Mouse (Mus musculus) MEL (cell line): ENCODE data around the gene Sh3rf1. TPM values are rescaled to one million over a fixed set of nuclear protein-coding genes. Genes with fewer than 3 reads are reported as not detected.

Experiments used
- DNase-seq: peaks from one replicate; pipeline ENCODE4 v3.0.0; 2011; ENCODE audit warnings: low read depth, low spot score
- H3K27ac ChIP-seq: 2 replicates; pipeline ENCODE4 v1.5.1; 2012; ENCODE audit warnings: low read depth, mild to moderate bottlenecking, control low read depth, low read length, moderate library complexity; ENCODE audit not compliant: control insufficient read depth
- H3K27me3 ChIP-seq, 2 experiments: fragments of 150-350 bp in 1 of 2; sonication (generic) in 1 of 2; 2 replicates each; pipeline ENCODE4 v1.6.1; 2012; ENCODE audit warnings: low read length in 2 of 2, mild to moderate bottlenecking in 2 of 2, improper control_type of control experiment in 1 of 2, moderate library complexity in 1 of 2; ENCODE audit not compliant: insufficient read depth in 2 of 2, control insufficient read depth in 1 of 2
- H3K36me3 ChIP-seq, 2 experiments: 2 replicates each; pipeline ENCODE4 v1.6.1; 2012 to 2014; ENCODE audit warnings: low read length in 2 of 2, improper control_type of control experiment in 1 of 2, inconsistent platforms in 1 of 2, mild to moderate bottlenecking in 1 of 2; ENCODE audit not compliant: insufficient read depth in 2 of 2, control insufficient read depth in 1 of 2
- H3K4me1 ChIP-seq, 2 experiments: fragments of 150-350 bp in 1 of 2; sonication (generic) in 1 of 2; 2 replicates each; pipeline ENCODE4 v1.6.1; 2012; ENCODE audit warnings: low read length in 2 of 2, improper control_type of control experiment in 1 of 2, mild to moderate bottlenecking in 1 of 2; ENCODE audit not compliant: insufficient read depth in 2 of 2, control insufficient read depth in 1 of 2
- H3K4me3 ChIP-seq, 2 experiments: fragments of 150-350 bp in 1 of 2; sonication (generic) in 1 of 2; 2 replicates each; pipeline ENCODE4 v1.5.1; 2012; ENCODE audit warnings: low read depth in 2 of 2, low read length in 2 of 2, mild to moderate bottlenecking in 2 of 2, moderate library complexity in 2 of 2, control low read depth in 1 of 2, improper control_type of control experiment in 1 of 2; ENCODE audit not compliant: control insufficient read depth in 1 of 2, insufficient read depth in 1 of 2
- H3K79me2 ChIP-seq: 2 replicates; pipeline ENCODE4 v1.6.1; 2012; ENCODE audit warnings: mild to moderate bottlenecking, low read length, moderate library complexity; ENCODE audit not compliant: control insufficient read depth, poor library complexity, insufficient read depth
- H3K9ac ChIP-seq: 2 replicates; pipeline ENCODE4 v1.6.1; 2012; ENCODE audit warnings: low read depth, mild to moderate bottlenecking, control low read depth, low read length, moderate library complexity; ENCODE audit not compliant: control insufficient read depth, poor library complexity, severe bottlenecking
- H3K9me3 ChIP-seq: fragments of 150-350 bp; sonication (generic); replicated peaks from 2 replicates; pipeline ENCODE4 v1.6.1; 2012; ENCODE audit warnings: mild to moderate bottlenecking, low read length, improper control_type of control experiment, moderate library complexity; ENCODE audit not compliant: insufficient read depth
- CHD2 ChIP-seq: IDR thresholded peaks from 2 replicates; pipeline ENCODE4 v1.6.1; 2011; ENCODE audit warnings: low read length, improper control_type of control experiment
- E2F4 ChIP-seq: IDR thresholded peaks from 2 replicates; pipeline ENCODE4 v1.6.1; 2011; ENCODE audit warnings: low read depth, low read length, improper control_type of control experiment, borderline replicate concordance
- ELF1 ChIP-seq: IDR thresholded peaks from 2 replicates; pipeline ENCODE4 v1.6.1; 2014; ENCODE audit warnings: low read depth, mild to moderate bottlenecking, inconsistent platforms, low read length, improper control_type of control experiment, moderate library complexity
- EP300 ChIP-seq, 2 experiments: IDR thresholded peaks; 2 replicates each; pipeline ENCODE4 v1.6.1; 2011; ENCODE audit warnings: improper control_type of control experiment in 2 of 2, low read length in 2 of 2, low read depth in 1 of 2, mild to moderate bottlenecking in 1 of 2
- GABPA ChIP-seq: IDR thresholded peaks from 2 replicates; pipeline ENCODE4 v1.6.1; 2012; ENCODE audit warnings: low read depth, mild to moderate bottlenecking, inconsistent platforms, low read length, improper control_type of control experiment, moderate library complexity
- GATA1 ChIP-seq: IDR thresholded peaks from 2 replicates; pipeline ENCODE4 v1.6.1; 2011; ENCODE audit warnings: low read depth, low read length, improper control_type of control experiment
- JUND ChIP-seq: IDR thresholded peaks from 2 replicates; pipeline ENCODE4 v1.6.1; 2011; ENCODE audit warnings: low read depth, mild to moderate bottlenecking, improper control_type of control experiment, low read length
- MAFK ChIP-seq: IDR thresholded peaks from 2 replicates; pipeline ENCODE4 v1.6.1; 2011; ENCODE audit warnings: low read depth, mild to moderate bottlenecking, low read length, improper control_type of control experiment, borderline replicate concordance
- MAZ ChIP-seq: IDR thresholded peaks from 2 replicates; pipeline ENCODE4 v1.6.1; 2012; ENCODE audit warnings: low read depth, mild to moderate bottlenecking, inconsistent platforms, low read length, improper control_type of control experiment
- MEF2A ChIP-seq: IDR thresholded peaks from 2 replicates; pipeline ENCODE4 v1.6.1; 2014; ENCODE audit warnings: low read depth, mild to moderate bottlenecking, inconsistent platforms, low read length, improper control_type of control experiment; ENCODE audit not compliant: poor library complexity, insufficient replicate concordance, severe bottlenecking; ENCODE audit errors: extremely low read depth
- MYB ChIP-seq: IDR thresholded peaks from 2 replicates; pipeline ENCODE4 v1.6.1; 2011; ENCODE audit warnings: mild to moderate bottlenecking, low read depth, low read length, improper control_type of control experiment
- POLR2AphosphoS2 ChIP-seq: IDR thresholded peaks from 2 replicates; pipeline ENCODE4 v1.6.1; 2011; ENCODE audit warnings: low read length, improper control_type of control experiment
- POLR2AphosphoS5 ChIP-seq: IDR thresholded peaks from 2 replicates; pipeline ENCODE4 v1.6.1; 2012; ENCODE audit warnings: low read depth, borderline replicate concordance, mild to moderate bottlenecking, inconsistent platforms, low read length, moderate library complexity, mixed read lengths
- RCOR1 ChIP-seq: IDR thresholded peaks from 2 replicates; pipeline ENCODE4 v1.6.1; 2012; ENCODE audit warnings: low read depth, mild to moderate bottlenecking, inconsistent platforms, low read length, improper control_type of control experiment
- SIN3A ChIP-seq: IDR thresholded peaks from 2 replicates; pipeline ENCODE4 v1.6.1; 2012; ENCODE audit warnings: low read length, improper control_type of control experiment, inconsistent platforms
- SMC3 ChIP-seq: IDR thresholded peaks from 2 replicates; pipeline ENCODE4 v1.6.1; 2011; ENCODE audit warnings: low read depth, low read length, improper control_type of control experiment
- TAL1 ChIP-seq: IDR thresholded peaks from 2 replicates; pipeline ENCODE4 v1.6.1; 2012; ENCODE audit warnings: mild to moderate bottlenecking, inconsistent platforms, low read length, moderate library complexity, mixed read lengths
- TCF12 ChIP-seq: IDR thresholded peaks from 2 replicates; pipeline ENCODE4 v1.6.1; 2014; ENCODE audit warnings: low read depth, mild to moderate bottlenecking, inconsistent platforms, low read length, improper control_type of control experiment, moderate library complexity
- UBTF ChIP-seq: IDR thresholded peaks from 2 replicates; pipeline ENCODE4 v1.6.1; 2012; ENCODE audit warnings: low read depth, mild to moderate bottlenecking, inconsistent platforms, low read length, improper control_type of control experiment, moderate library complexity, borderline replicate concordance; ENCODE audit not compliant: insufficient read depth
- ZC3H11A ChIP-seq: IDR thresholded peaks from 2 replicates; pipeline ENCODE4 v1.6.1; 2012; ENCODE audit warnings: low read depth, mild to moderate bottlenecking, inconsistent platforms, low read length, improper control_type of control experiment
- ZMIZ1 ChIP-seq: IDR thresholded peaks from 2 replicates; pipeline ENCODE4 v1.6.1; 2012; ENCODE audit warnings: low read depth, mild to moderate bottlenecking, inconsistent platforms, low read length, improper control_type of control experiment, moderate library complexity
- polyA plus RNA-seq, 2 experiments: library from polyadenylated mRNA; stranded (reverse) in 1 of 2; unstranded in 1 of 2; fragments of >175 nt in 1 of 2; fragments of >200 nt in 1 of 2; gene quantifications; 2 replicates each; pipeline versions ENCODE4 v1.2.1 to v1.2.4; 2012; ENCODE audit warnings: low replicate concordance in 2 of 2, low read depth in 1 of 2; ENCODE audit not compliant: insufficient read length in 2 of 2, insufficient read depth in 1 of 2, missing spikeins in 1 of 2
- total RNA-seq: library from RNA; depleted of rRNA; stranded (reverse); fragments of 300-350 nt; gene quantifications from 2 replicates; pipeline ENCODE4 v1.2.3, GENCODE M21; 2012

Gene Sh3rf1
- total and polyA plus RNA-seq, 3 experiments, result 1.5 to 5.9 TPM; not detected in 1

DNA sequence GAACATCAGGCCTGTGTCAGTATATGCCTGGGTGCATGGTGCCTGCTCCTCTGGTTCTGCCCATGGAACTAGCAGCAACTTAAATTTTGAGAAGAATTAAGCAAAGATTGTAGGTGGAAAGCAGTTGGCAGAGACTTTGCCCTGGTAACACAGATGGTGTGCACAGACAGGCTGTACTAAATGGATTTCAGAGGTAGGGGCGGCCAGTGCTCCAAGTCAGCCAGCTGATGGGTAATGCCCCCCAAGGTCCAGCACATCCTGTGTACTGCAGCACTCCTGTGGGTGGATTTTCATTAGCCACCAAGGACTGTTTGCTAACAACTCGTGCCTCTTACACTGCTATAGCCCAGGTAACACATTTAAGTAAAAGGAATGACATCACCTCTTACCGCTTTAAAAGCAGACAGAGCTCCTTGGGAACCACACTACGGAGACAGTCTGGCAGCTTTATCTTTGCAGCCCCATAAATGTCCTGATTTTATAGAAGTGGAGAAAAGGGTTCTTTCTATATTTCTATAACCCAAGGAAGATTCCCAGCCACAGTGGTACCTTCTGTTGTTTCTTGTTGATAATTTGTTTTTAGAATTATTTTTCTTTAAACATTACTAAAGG lies 82.9 kb downstream of the Sh3rf1 start:
- DNase-seq, result no peak
- TF ChIP-seq SMC3 (no peak), CHD2 (no peak), E2F4 (no peak), POLR2AphosphoS5 (no peak), ZC3H11A (no peak), GABPA (no peak), MYB (no peak), MEF2A (no peak), RCOR1 (no peak), POLR2AphosphoS2 (no peak), UBTF (no peak), EP300 (IDR thresholded peaks at IDR 0.05; ENCODE audit: low read depth in 1 of 2, low read length in 2 of 2) (no peak), SIN3A (no peak), MAFK (no peak), JUND (no peak)

DNA sequence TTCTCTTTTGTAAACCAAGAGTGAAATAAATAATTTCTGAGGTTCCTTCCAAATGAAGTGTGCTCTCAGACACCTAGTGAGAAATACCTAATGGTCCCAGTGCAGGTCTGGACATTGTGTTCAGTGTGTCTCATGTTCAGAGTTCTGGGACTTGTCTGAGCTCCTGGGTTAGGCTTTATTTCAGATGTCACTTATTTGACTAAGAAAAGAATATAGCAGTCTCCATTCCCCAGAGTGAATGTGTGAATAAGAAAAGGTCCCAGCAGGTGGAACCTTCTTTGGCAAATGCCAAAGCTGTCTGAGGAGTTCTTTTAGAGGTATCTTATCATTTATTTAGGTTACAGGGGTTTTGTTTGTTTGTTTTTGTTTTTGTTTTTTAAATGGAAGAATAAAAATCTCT lies 85.2 kb downstream of the Sh3rf1 start:
- Histone ChIP-seq H3K4me3 (no peak overlapping the region), H3K27me3 (no peaks in the 10 kb centered on the region), H3K36me3 (no peaks in the 10 kb centered on the region), H3K9me3 (no peaks in the 10 kb centered on the region), H3K27ac (no peak overlapping the region), H3K9ac (no peak overlapping the region), H3K79me2 (no peaks in the 10 kb centered on the region), H3K4me1 (no peaks in the 10 kb centered on the region; a peak in 1 of 4 replicates)
- TF ChIP-seq GATA1 (no peak), TAL1 (no peak), ELF1 (no peak), SMC3 (no peak), ZMIZ1 (no peak), TCF12 (no peak), MAZ (no peak)
- DNase-seq, result no peak

More for the DNA sequence above, 82.9 kb downstream of the Sh3rf1 start:
- H3K36me3 ChIP-seq, result no peaks in the 10 kb centered on the region
- no peak overlapping the region for H3K4me3 ChIP-seq
- no peak overlapping the region for H3K27ac ChIP-seq
- H3K79me2 ChIP-seq, result no peaks in the 10 kb centered on the region
- H3K9ac ChIP-seq, result no peak overlapping the region
- no peaks in the 10 kb centered on the region; a peak in 1 of 4 replicates for H3K4me1 ChIP-seq
- H3K27me3 ChIP-seq, result no peaks in the 10 kb centered on the region
- no peaks in the 10 kb centered on the region for H3K9me3 ChIP-seq
